Mouse (Mus musculus) bone marrow macrophage, adult 2 months (primary cell): ENCODE measurements around the gene Sec16b.

Source experiments
- CTCF ChIP-seq: IDR thresholded peaks from 2 replicates; pipeline ENCODE4 v1.5.1; 2012; ENCODE audit warnings: low read depth, mild to moderate bottlenecking, low read length, moderate library complexity
- POLR2A ChIP-seq: IDR thresholded peaks from 2 replicates; pipeline ENCODE4 v1.6.1; 2012; ENCODE audit warnings: mild to moderate bottlenecking, low read depth, low read length, borderline replicate concordance

- no peak for TF ChIP-seq CTCF
- TF ChIP-seq POLR2A = no peak
Observed at GRCm38 (mm10) chr1:157481666-157482065, 24.9 kb upstream of the Sec16b start.
